8 mouse cellular contexts compared by ENCODE assay signal in genomic region chr7:75854231-75854925, GRCm38 (mm10). TPM values are rescaled to one million over a fixed set of nuclear protein-coding genes. Genes with fewer than 3 reads are reported as not detected.
A peak's percentile ranks its signal among the peaks of the same experiment; 100 is the strongest.
DNase-seq lines count a peak whose midpoint lies in the region; ATAC-seq and TF ChIP-seq lines count a peak whose summit lies in the region.

No protein-coding gene starts in this region.

- H3K36me3 ChIP-seq in liver, adult 2 months (ENCODE audit: control insufficient read depth, insufficient read depth, low read length): no peaks in the 10 kb centered on the region
- peaks cover 13% of the 10 kb centered on the region for H3K36me3 ChIP-seq in embryonic facial prominence, embryonic 13.5 days
- peaks cover 2% of the 10 kb centered on the region; the same call in 1 of the 2 replicates for H3K36me3 ChIP-seq in kidney, postnatal 0 days (ENCODE audit: insufficient read depth, low read length)
- H3K36me3 ChIP-seq in neural tube, embryonic 11.5 days (ENCODE audit: control insufficient read depth, insufficient read depth, low read length): no peaks in the 10 kb centered on the region; the same call in 1 of the 2 replicates

- peak overlapping the region; percentile 99 for H3K27ac ChIP-seq in liver, adult 2 months (replicated peaks; ENCODE audit: insufficient read depth, low read depth, low read length)
- peak overlapping the region; percentile 60; the same call in 1 of the 2 replicates for H3K27ac ChIP-seq in embryonic facial prominence, embryonic 13.5 days
- H3K27ac ChIP-seq in kidney, postnatal 0 days: peak overlapping the region; percentile 25; the same call in 1 of the 2 replicates
- peak overlapping the region; percentile 67; the same call in 1 of the 2 replicates for H3K27ac ChIP-seq in neural tube, embryonic 11.5 days (ENCODE audit: low read depth, low read length)

- no peaks in the 10 kb centered on the region for H3K9me3 ChIP-seq in embryonic facial prominence, embryonic 13.5 days
- H3K9me3 ChIP-seq in kidney, postnatal 0 days (replicated peaks; ENCODE audit: low read length): no peaks in the 10 kb centered on the region
- no peaks in the 10 kb centered on the region for H3K9me3 ChIP-seq in neural tube, embryonic 11.5 days (ENCODE audit: control insufficient read depth, low read length)

- ATAC-seq in embryonic facial prominence, embryonic 13.5 days (ENCODE audit: insufficient number of reproducible peaks, insufficient read depth, low FRiP score, low TSS enrichment, low read depth): no peak
- no peak for ATAC-seq in kidney, postnatal 0 days (replicated peaks; ENCODE audit: low FRiP score, low read depth)
- peak; percentile 42; the same call in 1 of the 2 replicates for ATAC-seq in neural tube, embryonic 11.5 days (ENCODE audit: insufficient read depth, low FRiP score, low TSS enrichment)
- ATAC-seq in megakaryocyte-erythroid progenitor cell, adult 5-6 weeks (replicated peaks; ENCODE audit: low FRiP score, low TSS enrichment, poor library complexity, severe bottlenecking): no peak

- no peak for DNase-seq in liver, adult 2 months (ENCODE audit: extremely low read depth, low read depth, low spot score)
- DNase-seq in liver: no peak
- peak; percentile 34 for DNase-seq in kidney, postnatal 0 days (ENCODE audit: low spot score)
- DNase-seq in neural tube, embryonic 11.5 days (ENCODE audit: low spot score): peak; percentile 55
- no peak for DNase-seq in frontal cortex, postnatal 10 days (ENCODE audit: low spot score in 2 of 2)
- DNase-seq in adrenal gland, postnatal 10 days: no peak

- TF ChIP-seq POLR2A in liver, adult 2 months (IDR thresholded peaks at IDR 0.05; ENCODE audit: extremely low read depth, insufficient read depth, low read length): no peak

- H3K9ac ChIP-seq in liver, adult 2 months (ENCODE audit: low read depth, low read length): no peak overlapping the region
- H3K9ac ChIP-seq in embryonic facial prominence, embryonic 13.5 days: peak overlapping the region; percentile 21; the same call in 1 of the 2 replicates
- H3K9ac ChIP-seq in kidney, postnatal 0 days (ENCODE audit: low read depth, low read length): no peak overlapping the region
- H3K9ac ChIP-seq in neural tube, embryonic 11.5 days (ENCODE audit: low read length): peak overlapping the region; percentile 9

- WGBS in liver, adult 2 months: 59% methylated on average over 6 of the region's 6 CpGs
- 40% methylated on average over 6 of the region's 6 CpGs for WGBS in embryonic facial prominence, embryonic 13.5 days
- WGBS in kidney, postnatal 0 days: 30% methylated on average over 6 of the region's 6 CpGs
- WGBS in neural tube, embryonic 11.5 days: 28% methylated on average over 6 of the region's 6 CpGs

- TF ChIP-seq CTCF in liver, adult 2 months (IDR thresholded peaks at IDR 0.05; ENCODE audit: low read depth, low read length): no peak
- no peak for TF ChIP-seq CTCF in kidney, postnatal 0 days (IDR thresholded peaks at IDR 0.05; ENCODE audit: low read depth)

- H3K79me2 ChIP-seq in liver, adult 2 months (ENCODE audit: control insufficient read depth, insufficient read depth, low read length): peaks cover 31% of the 10 kb centered on the region; the same call in 1 of the 2 replicates

- H3K4me2 ChIP-seq in embryonic facial prominence, embryonic 13.5 days: no peak overlapping the region
- no peak overlapping the region for H3K4me2 ChIP-seq in kidney, postnatal 0 days (ENCODE audit: low read length)
- no peak overlapping the region for H3K4me2 ChIP-seq in neural tube, embryonic 11.5 days (ENCODE audit: low read depth)

- H3K4me1 ChIP-seq in liver, adult 2 months (ENCODE audit: control insufficient read depth, insufficient read depth, low read length): peaks cover 54% of the 10 kb centered on the region
- peaks cover 54% of the 10 kb centered on the region for H3K4me1 ChIP-seq in embryonic facial prominence, embryonic 13.5 days
- H3K4me1 ChIP-seq in kidney, postnatal 0 days (replicated peaks; ENCODE audit: insufficient read depth, low read length): peaks cover 21% of the 10 kb centered on the region
- peaks cover 19% of the 10 kb centered on the region for H3K4me1 ChIP-seq in neural tube, embryonic 11.5 days (ENCODE audit: control insufficient read depth, insufficient read depth, low read length)

- H3K27me3 ChIP-seq in liver, adult 2 months (ENCODE audit: control insufficient read depth, insufficient read depth, low read length): no peaks in the 10 kb centered on the region
- H3K27me3 ChIP-seq in embryonic facial prominence, embryonic 13.5 days: no peaks in the 10 kb centered on the region
- no peaks in the 10 kb centered on the region for H3K27me3 ChIP-seq in kidney, postnatal 0 days (ENCODE audit: insufficient read depth, low read length)
- H3K27me3 ChIP-seq in neural tube, embryonic 11.5 days (ENCODE audit: control insufficient read depth, insufficient read depth, low read length): no peaks in the 10 kb centered on the region

- no peak overlapping the region for H3K4me3 ChIP-seq in liver, adult 2 months (ENCODE audit: insufficient read depth, low read depth, low read length)
- H3K4me3 ChIP-seq in embryonic facial prominence, embryonic 13.5 days: no peak overlapping the region
- no peak overlapping the region for H3K4me3 ChIP-seq in kidney, postnatal 0 days (replicated peaks; ENCODE audit: low read depth, low read length)
- no peak overlapping the region for H3K4me3 ChIP-seq in neural tube, embryonic 11.5 days (ENCODE audit: low read depth, low read length)

RNA-seq across cellular contexts. Expression of gene Klhl25, which starts 6.3 kb away (rescaled TPM):
- total RNA-seq in liver, adult 2 months (2014; rRNA removed): 10.9 and 12.0 TPM in 2 replicates
- polyA plus RNA-seq in liver, adult 2 months (2012; rRNA removed): 20.0 and 27.9 TPM in 2 replicates
- polyA plus RNA-seq in embryonic facial prominence, embryonic 13.5 days (2015; fragmentation: Nextera tagmentation; extraction: Ambion mirVana): 21.2 and 24.6 TPM in 2 replicates
- polyA plus RNA-seq in kidney, postnatal 0 days (2015; fragmentation: Nextera tagmentation; extraction: Ambion mirVana): 10.3 and 10.5 TPM in 2 replicates
- polyA plus RNA-seq in neural tube, embryonic 11.5 days (2014; fragmentation: Nextera tagmentation; extraction: Ambion mirVana): 22.1 and 22.3 TPM in 2 replicates
- 4.5 and 5.9 TPM in 2 replicates for total RNA-seq in megakaryocyte-erythroid progenitor cell, adult 5-6 weeks (2014; fragmentation: Nextera tagmentation)
- 4.0 and 4.3 TPM in 2 replicates for total RNA-seq in megakaryocyte-erythroid progenitor cell, adult 5-6 weeks (2017)
- total RNA-seq in adrenal gland, postnatal 10 days (2021): 10 to 100 TPM; 21.0 to 22.4 TPM

Comparison
In these comparisons a context has a peak if more than half of its experiments do, and no peak if none do; other contexts are left out.
1. DNase-seq: peak in kidney, postnatal 0 days (single experiment) and neural tube, embryonic 11.5 days (single experiment); none in liver, adult 2 months (single experiment), liver (single experiment), frontal cortex, postnatal 10 days (0 of 2) and adrenal gland, postnatal 10 days (single experiment).
2. H3K27ac ChIP-seq: peak in every context shown above with its lines; median percentile 99 in liver, adult 2 months; 67 in neural tube, embryonic 11.5 days; 60 in embryonic facial prominence, embryonic 13.5 days; 25 in kidney, postnatal 0 days.
3. H3K9ac ChIP-seq: peak in embryonic facial prominence, embryonic 13.5 days (single experiment) and neural tube, embryonic 11.5 days (single experiment); none in liver, adult 2 months (single experiment) and kidney, postnatal 0 days (single experiment).